Comparison of ENCODE assay signal across 8 mouse cellular contexts in genomic region chr16:4593971-4594813, GRCm38 (mm10). TPM values are rescaled to one million over a fixed set of nuclear protein-coding genes. Genes with fewer than 3 reads are reported as not detected.
DNase-seq lines count a peak whose midpoint lies in the region; ATAC-seq lines count a peak whose summit lies in the region.

Gene Glis2, plus strand, starts transcription at chr16:4594713.

- WGBS in intestine, embryonic 16.5 days, result under 1% methylated on average over 32 of the region's 74 CpGs
- WGBS in liver, embryonic 11.5 days, result 1% methylated on average over 35 of the region's 74 CpGs

- H3K36me3 ChIP-seq in intestine, embryonic 16.5 days (ENCODE audit: control insufficient read depth, insufficient read depth, low read length), result 0 out of 2 replicates have a peak, but pooled peaks cover 2% of the 10 kb centered on the region
- H3K36me3 ChIP-seq in liver, embryonic 11.5 days (ENCODE audit: control insufficient read depth, insufficient read depth, low read length), result peaks cover 6% of the 10 kb centered on the region; the same call in 1 of the 2 replicates

- peak; percentile 32 for DNase-seq in right cerebral cortex, adult 18-20 months
- no peak for DNase-seq in right cerebral cortex, postnatal 36 days (ENCODE audit: low spot score in 2 of 2)
- DNase-seq in cerebellum, adult 9-10 months, result peak; percentile 63
- peak; percentile 61 for DNase-seq in gastrocnemius, postnatal 36 days
- DNase-seq in liver, embryonic 11.5 days (ENCODE audit: low spot score), result peak; percentile 78
- peak; percentile 89 for DNase-seq in neural tube, embryonic 10.5 days (ENCODE audit: extremely low spot score, low spot score)
- DNase-seq in urinary bladder, postnatal 14 days (ENCODE audit: low spot score), result peak; percentile 57

- ATAC-seq in intestine, embryonic 16.5 days, result peak; percentile 82
- ATAC-seq in liver, embryonic 11.5 days (replicated peaks; ENCODE audit: low FRiP score), result peak; percentile 72

- H3K9me3 ChIP-seq in intestine, embryonic 16.5 days (ENCODE audit: control insufficient read depth, low read length), result no peaks in the 10 kb centered on the region
- no peaks in the 10 kb centered on the region for H3K9me3 ChIP-seq in liver, embryonic 11.5 days (ENCODE audit: control insufficient read depth, low read length)

- peak within 1 kb of the TSS; percentile 71 for H3K4me2 ChIP-seq in intestine, embryonic 16.5 days (ENCODE audit: low read depth, low read length)
- H3K4me2 ChIP-seq in liver, embryonic 11.5 days, result peak within 1 kb of the TSS; percentile 82

- peak within 1 kb of the TSS; percentile 84 for H3K4me3 ChIP-seq in intestine, embryonic 16.5 days (ENCODE audit: low read length)
- peak within 1 kb of the TSS; percentile 75 for H3K4me3 ChIP-seq in liver, embryonic 11.5 days (ENCODE audit: low read depth, low read length)

- H3K4me1 ChIP-seq in intestine, embryonic 16.5 days (ENCODE audit: control insufficient read depth, insufficient read depth, low read length), result peaks cover 49% of the 10 kb centered on the region
- H3K4me1 ChIP-seq in liver, embryonic 11.5 days (replicated peaks; ENCODE audit: control insufficient read depth, insufficient read depth, low read length), result peaks cover 40% of the 10 kb centered on the region

- peak within 1 kb of the TSS; percentile 90 for H3K9ac ChIP-seq in intestine, embryonic 16.5 days (ENCODE audit: low read depth, low read length)
- peak within 1 kb of the TSS; percentile 81 for H3K9ac ChIP-seq in liver, embryonic 11.5 days (ENCODE audit: low read depth, low read length)

- intact Hi-C loops in gastrocnemius, postnatal 36 days (cut with DNase I), result no loop called here

- H3K27me3 ChIP-seq in intestine, embryonic 16.5 days (replicated peaks; ENCODE audit: control insufficient read depth, insufficient read depth, low read length), result no peaks in the 10 kb centered on the region
- peaks cover 33% of the 10 kb centered on the region for H3K27me3 ChIP-seq in liver, embryonic 11.5 days (replicated peaks; ENCODE audit: control insufficient read depth, insufficient read depth, low read length)

- H3K27ac ChIP-seq in intestine, embryonic 16.5 days (ENCODE audit: low read length), result peak within 1 kb of the TSS; percentile 93
- peak within 1 kb of the TSS; percentile 74 for H3K27ac ChIP-seq in liver, embryonic 11.5 days (ENCODE audit: low read depth, low read length)

RNA-seq across cellular contexts. Expression of gene Glis2, which starts in this region (rescaled TPM):
- total RNA-seq in gastrocnemius, postnatal 36 days (2021), result 1 to 10 TPM; 5.9 to 7.0 TPM
- 14.5 and 18.1 TPM in 2 replicates for polyA plus RNA-seq in intestine, embryonic 16.5 days (2015; fragmentation: Nextera tagmentation; extraction: Ambion mirVana)
- polyA plus RNA-seq in liver, embryonic 11.5 days (2014; fragmentation: Nextera tagmentation; extraction: Ambion mirVana), result 10.8 and 11.7 TPM in 2 replicates

Comparison
In these comparisons a context has a peak if more than half of its experiments do, and no peak if none do; other contexts are left out.
1. DNase-seq: peak in right cerebral cortex, adult 18-20 months (single experiment), cerebellum, adult 9-10 months (single experiment), gastrocnemius, postnatal 36 days (2 of 2), liver, embryonic 11.5 days (single experiment), neural tube, embryonic 10.5 days (single experiment) and urinary bladder, postnatal 14 days (single experiment); none in right cerebral cortex, postnatal 36 days (0 of 2).